Mouse (Mus musculus): Measurements from ENCODE around the gene Sf1. TPM values are rescaled to one million over a fixed set of nuclear protein-coding genes. Genes with fewer than 3 reads are reported as not detected.
A peak's percentile ranks its signal among the peaks of the same experiment; 100 is the strongest.

The Sf1 gene
- polyA plus RNA-seq, 1 experiment from 2014 or later, result 194 TPM

GRCm38 (mm10) chr19:6343996-6344395, 19.5 kb upstream of the Sf1 start:
- no peak overlapping the region for H3K27ac ChIP-seq (replicated peaks)
- H3K9me3 ChIP-seq (replicated peaks), result no peaks in the 10 kb centered on the region
- peaks cover 10% of the 10 kb centered on the region; the same call in 1 of the 2 replicates for H3K27me3 ChIP-seq (ENCODE audit: low read depth, poor library complexity, severe bottlenecking)
- 88% methylated on average over 5 of the region's 5 CpGs for WGBS
- DNase-seq (ENCODE audit: low spot score), result no peak
- no peak overlapping the region for H3K4me3 ChIP-seq
- peaks cover 80% of the 10 kb centered on the region for H3K36me3 ChIP-seq
- H3K4me1 ChIP-seq, result peaks cover 41% of the 10 kb centered on the region

- peaks cover 73% of the 10 kb centered on the region for H3K36me3 ChIP-seq
- 94% methylated on average over 5 of the region's 5 CpGs for WGBS
- no peak overlapping the region for H3K27ac ChIP-seq (replicated peaks)
- H3K9me3 ChIP-seq (replicated peaks), result no peaks in the 10 kb centered on the region
- 0 out of 2 replicates have a peak overlapping the region, but pooled peaks have one; percentile 2 for H3K4me3 ChIP-seq
- H3K4me1 ChIP-seq, result peaks cover 30% of the 10 kb centered on the region
- no peak for DNase-seq (ENCODE audit: low spot score)
- peaks cover 10% of the 10 kb centered on the region; the same call in 1 of the 2 replicates for H3K27me3 ChIP-seq (ENCODE audit: low read depth, poor library complexity, severe bottlenecking)
Measured at GRCm38 (mm10) chr19:6346023-6346422, 17.5 kb upstream of the Sf1 start.

DNA sequence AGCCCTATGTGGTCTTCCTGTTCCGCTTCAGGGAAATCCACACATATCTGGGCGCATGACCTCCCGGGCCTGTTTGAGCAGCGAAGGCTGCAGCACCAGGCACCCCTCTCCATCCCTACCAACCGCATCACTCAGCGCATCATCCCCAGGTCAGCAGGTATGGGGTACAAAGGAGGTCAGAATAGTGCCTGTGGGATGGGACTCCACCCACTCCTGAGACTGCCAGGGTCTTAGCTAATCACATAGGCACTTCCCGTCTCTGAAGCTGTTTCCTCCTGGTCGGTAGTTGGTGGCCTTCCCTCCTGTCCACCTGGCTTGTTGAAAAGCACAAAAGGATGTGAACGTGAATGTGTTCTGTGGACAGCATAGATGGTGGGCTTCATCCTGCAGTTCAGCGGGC, 16.8 kb upstream of the Sf1 start:
- H3K27me3 ChIP-seq (ENCODE audit: low read depth, poor library complexity, severe bottlenecking), result peaks cover 7% of the 10 kb centered on the region; the same call in 1 of the 2 replicates
- no peak overlapping the region for H3K27ac ChIP-seq (replicated peaks)
- no peak for DNase-seq (ENCODE audit: low spot score)
- 88% methylated on average over 10 of the region's 10 CpGs for WGBS
- no peaks in the 10 kb centered on the region for H3K9me3 ChIP-seq (replicated peaks)
- peaks cover 24% of the 10 kb centered on the region for H3K4me1 ChIP-seq
- H3K36me3 ChIP-seq, result peaks cover 73% of the 10 kb centered on the region
- H3K4me3 ChIP-seq, result no peak overlapping the region

DNA sequence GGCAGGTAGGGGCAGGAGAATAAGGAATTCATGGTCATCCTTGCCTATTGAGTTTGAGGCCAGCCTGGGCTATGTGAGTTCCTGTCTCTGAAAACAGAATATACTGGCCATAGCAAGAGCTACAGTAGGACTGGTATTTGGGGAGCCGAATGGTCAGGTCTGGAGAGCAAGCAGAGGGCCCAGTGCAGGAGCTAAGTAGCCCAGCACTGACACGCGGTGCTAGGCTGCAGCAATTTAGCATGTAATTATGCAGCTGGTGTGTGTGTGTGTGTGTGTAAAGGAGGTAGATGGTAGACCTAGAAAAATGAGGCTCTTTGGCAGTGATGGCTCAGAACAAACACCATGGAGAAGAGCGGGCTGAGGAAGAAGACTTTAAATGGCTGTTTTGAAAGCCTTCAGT, 15.9 kb upstream of the Sf1 start:
- peaks cover 14% of the 10 kb centered on the region for H3K4me1 ChIP-seq
- no peak overlapping the region for H3K4me3 ChIP-seq
- H3K27ac ChIP-seq (replicated peaks), result no peak overlapping the region
- 96% methylated on average over 4 of the region's 4 CpGs for WGBS
- peaks cover 63% of the 10 kb centered on the region for H3K36me3 ChIP-seq
- no peak for DNase-seq (ENCODE audit: low spot score)
- H3K27me3 ChIP-seq (ENCODE audit: low read depth, poor library complexity, severe bottlenecking), result no peaks in the 10 kb centered on the region
- H3K9me3 ChIP-seq (replicated peaks), result no peaks in the 10 kb centered on the region

- DNase-seq (ENCODE audit: low spot score), result no peak
- H3K27me3 ChIP-seq (ENCODE audit: low read depth, poor library complexity, severe bottlenecking), result no peaks in the 10 kb centered on the region
- peaks cover 63% of the 10 kb centered on the region for H3K36me3 ChIP-seq
- WGBS, result 76% methylated on average over 9 of the region's 9 CpGs
- no peak overlapping the region for H3K27ac ChIP-seq (replicated peaks)
- H3K4me3 ChIP-seq, result no peak overlapping the region
- H3K9me3 ChIP-seq (replicated peaks), result no peaks in the 10 kb centered on the region
- H3K4me1 ChIP-seq, result peaks cover 14% of the 10 kb centered on the region
Measured at GRCm38 (mm10) chr19:6348717-6349116, 14.8 kb upstream of the Sf1 start.

- Histone ChIP-seq H3K9me3 (replicated peaks) (no peaks in the 10 kb centered on the region), H3K4me3 (no peak overlapping the region), H3K27me3 (ENCODE audit: low read depth, poor library complexity, severe bottlenecking) (no peaks in the 10 kb centered on the region), H3K27ac (replicated peaks) (0 out of 2 replicates have a peak overlapping the region, but pooled peaks have one; percentile 1), H3K4me1 (peaks cover 14% of the 10 kb centered on the region), H3K36me3 (peaks cover 63% of the 10 kb centered on the region)
- no peak for DNase-seq (ENCODE audit: low spot score)
- 51% methylated on average over 14 of the region's 14 CpGs for WGBS
Measured at GRCm38 (mm10) chr19:6349215-6349983, 14.1 kb upstream of the Sf1 start.

GRCm38 (mm10) chr19:6351431-6352106, 11.9 kb upstream of the Sf1 start:
- Histone ChIP-seq H3K36me3 (peaks cover 47% of the 10 kb centered on the region), H3K9me3 (replicated peaks) (no peaks in the 10 kb centered on the region), H3K4me3 (no peak overlapping the region), H3K4me1 (peaks cover 14% of the 10 kb centered on the region), H3K27me3 (ENCODE audit: low read depth, poor library complexity, severe bottlenecking) (no peaks in the 10 kb centered on the region), H3K27ac (replicated peaks) (no peak overlapping the region)
- DNase-seq (ENCODE audit: low spot score), result no peak
- WGBS, result 68% methylated on average over 14 of the region's 14 CpGs

DNA sequence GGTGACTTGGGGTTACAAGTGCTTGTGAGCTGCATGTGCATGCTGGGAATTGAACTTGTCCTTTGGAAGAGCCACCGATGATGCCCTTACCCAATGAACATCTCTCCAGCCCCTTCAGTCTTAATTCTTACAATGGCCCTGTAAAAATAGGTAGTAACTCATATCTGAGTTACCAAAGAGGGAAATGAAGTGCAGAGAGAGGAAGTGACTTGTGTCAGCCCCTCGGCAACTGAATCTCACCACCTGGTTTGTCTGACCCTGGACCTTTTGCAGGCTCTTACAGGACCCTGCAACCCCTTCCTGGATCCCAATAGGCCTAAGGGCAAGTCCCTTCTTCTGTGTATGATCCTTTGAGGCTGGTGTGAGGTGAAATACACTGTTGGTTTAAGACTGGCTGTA, 11.4 kb upstream of the Sf1 start:
- Histone ChIP-seq H3K4me3 (no peak overlapping the region), H3K9me3 (replicated peaks) (no peaks in the 10 kb centered on the region), H3K4me1 (peaks cover 14% of the 10 kb centered on the region), H3K27me3 (ENCODE audit: low read depth, poor library complexity, severe bottlenecking) (no peaks in the 10 kb centered on the region), H3K36me3 (peaks cover 42% of the 10 kb centered on the region), H3K27ac (replicated peaks) (no peak overlapping the region)
- DNase-seq (ENCODE audit: low spot score), result no peak
- WGBS, result 93% methylated on average over 2 of the region's 2 CpGs

DNA sequence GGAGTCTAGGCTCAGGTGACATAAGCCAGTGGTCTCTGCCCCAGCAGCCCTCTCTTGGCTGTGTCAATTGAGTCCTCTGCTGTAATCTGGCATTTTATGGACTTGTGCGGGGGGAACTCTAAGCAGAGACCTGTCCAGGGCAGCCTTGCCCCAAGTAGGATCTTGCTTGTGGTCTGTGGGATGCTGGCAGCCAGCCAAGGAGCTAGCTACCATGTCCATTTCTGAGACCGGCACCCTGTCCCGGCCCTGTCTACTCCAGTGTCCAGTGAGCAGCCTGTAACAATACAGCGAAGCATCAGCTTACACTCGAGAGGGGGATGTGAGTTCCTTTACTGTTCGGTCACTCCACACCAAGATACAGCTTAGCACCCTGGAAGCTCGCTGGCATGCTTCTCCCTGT, 9.5 kb upstream of the Sf1 start:
- WGBS, result 93% methylated on average over 7 of the region's 7 CpGs
- H3K4me1 ChIP-seq, result peaks cover 7% of the 10 kb centered on the region
- H3K36me3 ChIP-seq, result peaks cover 30% of the 10 kb centered on the region
- H3K4me3 ChIP-seq, result no peak overlapping the region
- no peak overlapping the region for H3K27ac ChIP-seq (replicated peaks)
- no peak for DNase-seq (ENCODE audit: low spot score)
- H3K27me3 ChIP-seq (ENCODE audit: low read depth, poor library complexity, severe bottlenecking), result no peaks in the 10 kb centered on the region
- no peaks in the 10 kb centered on the region for H3K9me3 ChIP-seq (replicated peaks)

- DNase-seq (ENCODE audit: low spot score), result no peak
- Histone ChIP-seq H3K9me3 (replicated peaks) (no peaks in the 10 kb centered on the region), H3K27ac (replicated peaks) (no peak overlapping the region), H3K27me3 (ENCODE audit: low read depth, poor library complexity, severe bottlenecking) (no peaks in the 10 kb centered on the region), H3K4me3 (no peak overlapping the region), H3K4me1 (peaks cover 21% of the 10 kb centered on the region), H3K36me3 (peaks cover 27% of the 10 kb centered on the region)
- 90% methylated on average over 3 of the region's 3 CpGs for WGBS
Measured at GRCm38 (mm10) chr19:6361291-6361690, 2.2 kb upstream of the Sf1 start.

- Histone ChIP-seq H3K36me3 (peaks cover 44% of the 10 kb centered on the region), H3K9me3 (replicated peaks) (no peaks in the 10 kb centered on the region), H3K27me3 (ENCODE audit: low read depth, poor library complexity, severe bottlenecking) (no peaks in the 10 kb centered on the region), H3K27ac (replicated peaks) (peak overlapping the region; percentile 100), H3K4me1 (peaks cover 27% of the 10 kb centered on the region), H3K4me3 (peak overlapping the region; percentile 100)
- 3% methylated on average over 11 of the region's 11 CpGs for WGBS
- DNase-seq (ENCODE audit: low spot score), result no peak
Measured at GRCm38 (mm10) chr19:6363091-6363410, 439 bp upstream of the Sf1 start.

DNA sequence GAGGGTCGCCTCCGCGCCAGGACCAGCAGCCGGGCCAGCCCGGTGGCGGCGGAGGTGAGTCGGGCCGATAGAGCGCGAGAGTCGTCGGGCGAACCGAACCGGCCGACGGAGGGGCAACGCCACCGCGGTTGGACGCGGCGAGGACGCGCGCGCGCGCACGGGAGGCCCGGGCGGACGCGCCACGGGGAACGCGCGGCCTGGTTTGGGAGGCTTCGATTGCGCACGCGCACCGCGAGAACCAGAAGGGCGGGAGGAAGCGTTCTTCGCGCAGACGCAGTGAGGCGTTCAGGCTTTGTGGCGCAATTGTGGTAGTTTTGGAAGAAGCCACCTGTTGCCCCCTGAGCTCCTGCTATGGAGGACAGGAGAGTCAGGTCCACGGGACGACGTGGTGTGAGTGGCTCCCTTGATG, 831 bp downstream of the Sf1 start:
- DNase-seq (ENCODE audit: low spot score), result peak; percentile 88
- Histone ChIP-seq H3K9me3 (replicated peaks) (no peaks in the 10 kb centered on the region), H3K4me1 (peaks cover 27% of the 10 kb centered on the region), H3K4me3 (peak overlapping the region; percentile 100), H3K27ac (replicated peaks) (peak overlapping the region; percentile 100), H3K27me3 (ENCODE audit: low read depth, poor library complexity, severe bottlenecking) (no peaks in the 10 kb centered on the region), H3K36me3 (peaks cover 57% of the 10 kb centered on the region)
- WGBS, result under 1% methylated on average over 55 of the region's 55 CpGs

DNA sequence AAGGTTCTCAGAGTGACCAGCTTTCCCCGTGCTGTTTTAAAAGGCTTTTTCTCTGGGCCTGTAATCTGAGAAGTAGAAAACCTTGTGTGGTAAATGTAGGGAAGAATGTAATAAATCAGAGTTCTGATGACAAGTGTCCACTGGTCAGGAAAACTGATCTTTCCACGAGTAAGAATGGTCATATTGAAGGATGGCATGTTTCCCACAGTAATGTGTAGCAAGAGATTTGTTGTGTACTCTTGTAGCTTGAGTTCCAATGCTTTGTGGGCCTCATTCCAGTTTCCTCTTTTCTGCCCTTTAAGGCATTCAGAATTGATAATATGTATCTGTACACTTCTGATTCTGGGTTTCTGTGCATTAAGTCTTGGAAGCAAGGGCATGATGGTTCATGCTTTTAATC, 1.4 kb downstream of the Sf1 start:
- peaks cover 27% of the 10 kb centered on the region for H3K4me1 ChIP-seq
- 11% methylated on average over 2 of the region's 2 CpGs for WGBS
- H3K36me3 ChIP-seq, result peaks cover 62% of the 10 kb centered on the region
- DNase-seq (ENCODE audit: low spot score), result no peak
- peak overlapping the region; percentile 100 for H3K4me3 ChIP-seq
- H3K9me3 ChIP-seq (replicated peaks), result no peaks in the 10 kb centered on the region
- H3K27me3 ChIP-seq (ENCODE audit: low read depth, poor library complexity, severe bottlenecking), result no peaks in the 10 kb centered on the region
- H3K27ac ChIP-seq (replicated peaks), result peak overlapping the region; percentile 100

All from midbrain, embryonic 10.5 days (tissue).